Mouse (Mus musculus) v-Abl transformed pro-B cells (cell line): Measurements from ENCODE around the gene Olfr1339.

Experiments used
- in situ Hi-C, 2 experiments: fragments of 400-800 bp; cut with MboI; formaldehyde crosslinking; loops; one replicate each; pipeline ENCODE4 v1.15.1; 2025; ENCODE audit not compliant: unreplicated experiment in 2 of 2

Gene Olfr1339

GRCm38 (mm10) chr4:118731875-118732274 is at the start of gene Olfr1339:
Olfr1339 (plus strand) TSS chr4:118732175.
- in situ Hi-C loops: no loop called here

- in situ Hi-C loops: no loop called here
These were observed 44.9 kb upstream of the Olfr1339 start for GRCm38 (mm10) chr4:118687086-118687485.

- in situ Hi-C loops: no loop called here
These were observed 39.5 kb upstream of the Olfr1339 start, which contains the start of gene Olfr1342 for GRCm38 (mm10) chr4:118692412-118692973. Olfr1342 (minus strand) TSS chr4:118692756.

- in situ Hi-C loops: no loop called here
These were observed 38.2 kb upstream of the Olfr1339 start for GRCm38 (mm10) chr4:118693812-118694211.

GRCm38 (mm10) chr4:118703223-118703622 is 28.8 kb upstream of the Olfr1339 start, which contains the start of gene Olfr1341:
Olfr1341 (plus strand) TSS chr4:118703523.
- in situ Hi-C loops: no loop called here

GRCm38 (mm10) chr4:118708086-118708485 is 23.9 kb upstream of the Olfr1339 start:
- in situ Hi-C loops: no loop called here

- in situ Hi-C loops: no loop called here
These were observed 20.3 kb upstream of the Olfr1339 start for GRCm38 (mm10) chr4:118711656-118712055.

GRCm38 (mm10) chr4:118719838-118720237 is 12.1 kb upstream of the Olfr1339 start, which contains the start of gene Olfr1340:
Olfr1340 (plus strand) TSS chr4:118720138.
- in situ Hi-C loops: no loop called here

- in situ Hi-C loops: no loop called here
These were observed 10.1 kb upstream of the Olfr1339 start for GRCm38 (mm10) chr4:118721742-118722483.

- in situ Hi-C loops: no loop called here
These were observed 7.6 kb downstream of the Olfr1339 start for GRCm38 (mm10) chr4:118739574-118739973.

- in situ Hi-C loops: no loop called here
These were observed 9.2 kb downstream of the Olfr1339 start for GRCm38 (mm10) chr4:118740988-118741698.

- in situ Hi-C loops: no loop called here
These were observed 9.9 kb downstream of the Olfr1339 start for GRCm38 (mm10) chr4:118741881-118742280.

GRCm38 (mm10) chr4:118758637-118759036 is 26.7 kb downstream of the Olfr1339 start, which contains the start of gene Olfr1338:
Olfr1338 (minus strand) TSS chr4:118758737.
- in situ Hi-C loops: no loop called here

- in situ Hi-C loops: no loop called here
These were observed 50.5 kb downstream of the Olfr1339 start, which contains the start of gene Olfr1337 for GRCm38 (mm10) chr4:118782486-118782885. Olfr1337 (minus strand) TSS chr4:118782586.
